Mouse (Mus musculus): ENCODE measurements around the gene Ell. TPM values are rescaled to one million over a fixed set of nuclear protein-coding genes. Genes with fewer than 3 reads are reported as not detected.

The Ell gene
- polyA plus RNA-seq, 1 experiment = 16.1 TPM

GRCm38 (mm10) chr8:70593961-70594609, 54.8 kb downstream of the Ell start, which contains the start of gene Isyna1:
Gene Isyna1 (plus strand): TSS chr8:70594373.
- Histone ChIP-seq H3K27ac (ENCODE audit: insufficient read depth, low read length) (0 out of 2 replicates have a peak within 1 kb of the TSS, but pooled peaks have one; percentile 4), H3K4me1 (ENCODE audit: control insufficient read depth, insufficient read depth, low read length) (no peaks in the 10 kb centered on the region), H3K4me3 (ENCODE audit: insufficient read depth, low read length) (peak within 1 kb of the TSS; percentile 35)
- TF ChIP-seq POLR2A (IDR thresholded peaks at IDR 0.05; ENCODE audit: low read depth, low read length) (peak; percentile 90), CTCF (IDR thresholded peaks at IDR 0.05; ENCODE audit: borderline replicate concordance, insufficient read depth, low read length) (no peak)

- Histone ChIP-seq H3K27ac (ENCODE audit: insufficient read depth, low read length) (no peak overlapping the region), H3K4me3 (ENCODE audit: insufficient read depth, low read length) (peak overlapping the region; percentile 35), H3K4me1 (ENCODE audit: control insufficient read depth, insufficient read depth, low read length) (no peaks in the 10 kb centered on the region)
- TF ChIP-seq POLR2A (IDR thresholded peaks at IDR 0.05; ENCODE audit: low read depth, low read length) = no peak
These were observed 55.6 kb downstream of the Ell start for GRCm38 (mm10) chr8:70594621-70595564.

GRCm38 (mm10) chr8:70595811-70596210, 56.6 kb downstream of the Ell start:
- peaks cover 3% of the 10 kb centered on the region; the same call in 1 of the 2 replicates for H3K4me1 ChIP-seq (ENCODE audit: control insufficient read depth, insufficient read depth, low read length)
- no peak overlapping the region for H3K27ac ChIP-seq (ENCODE audit: insufficient read depth, low read length)
- no peak for TF ChIP-seq POLR2A (IDR thresholded peaks at IDR 0.05; ENCODE audit: low read depth, low read length)
- TF ChIP-seq CTCF (IDR thresholded peaks at IDR 0.05; ENCODE audit: borderline replicate concordance, insufficient read depth, low read length) = no peak
- H3K4me3 ChIP-seq (ENCODE audit: insufficient read depth, low read length) = no peak overlapping the region

- Histone ChIP-seq H3K4me1 (ENCODE audit: control insufficient read depth, insufficient read depth, low read length) (peaks cover 5% of the 10 kb centered on the region; the same call in 1 of the 2 replicates), H3K4me3 (ENCODE audit: insufficient read depth, low read length) (no peak overlapping the region), H3K27ac (ENCODE audit: insufficient read depth, low read length) (no peak overlapping the region)
- TF ChIP-seq CTCF (IDR thresholded peaks at IDR 0.05; ENCODE audit: borderline replicate concordance, insufficient read depth, low read length) (no peak), POLR2A (IDR thresholded peaks at IDR 0.05; ENCODE audit: low read depth, low read length) (no peak)
These were observed 57.0 kb downstream of the Ell start for GRCm38 (mm10) chr8:70596216-70596615.

- TF ChIP-seq POLR2A (IDR thresholded peaks at IDR 0.05; ENCODE audit: low read depth, low read length) = no peak
- TF ChIP-seq CTCF (IDR thresholded peaks at IDR 0.05; ENCODE audit: borderline replicate concordance, insufficient read depth, low read length) = no peak
- Histone ChIP-seq H3K27ac (ENCODE audit: insufficient read depth, low read length) (no peak overlapping the region), H3K4me1 (ENCODE audit: control insufficient read depth, insufficient read depth, low read length) (peaks cover 5% of the 10 kb centered on the region; the same call in 1 of the 2 replicates), H3K4me3 (ENCODE audit: insufficient read depth, low read length) (no peak overlapping the region)
These were observed 57.6 kb downstream of the Ell start for GRCm38 (mm10) chr8:70596775-70597416.

GRCm38 (mm10) chr8:70597417-70598272, 58.4 kb downstream of the Ell start:
- no peak overlapping the region for H3K4me3 ChIP-seq (ENCODE audit: insufficient read depth, low read length)
- peaks cover 5% of the 10 kb centered on the region; the same call in 1 of the 2 replicates for H3K4me1 ChIP-seq (ENCODE audit: control insufficient read depth, insufficient read depth, low read length)
- no peak overlapping the region for H3K27ac ChIP-seq (ENCODE audit: insufficient read depth, low read length)
- TF ChIP-seq CTCF (IDR thresholded peaks at IDR 0.05; ENCODE audit: borderline replicate concordance, insufficient read depth, low read length) (no peak), POLR2A (IDR thresholded peaks at IDR 0.05; ENCODE audit: low read depth, low read length) (no peak)

- Histone ChIP-seq H3K27ac (ENCODE audit: insufficient read depth, low read length) (no peak overlapping the region), H3K4me3 (ENCODE audit: insufficient read depth, low read length) (no peak overlapping the region), H3K4me1 (ENCODE audit: control insufficient read depth, insufficient read depth, low read length) (peaks cover 5% of the 10 kb centered on the region; the same call in 1 of the 2 replicates)
- TF ChIP-seq CTCF (IDR thresholded peaks at IDR 0.05; ENCODE audit: borderline replicate concordance, insufficient read depth, low read length) = peak; percentile 76; the same call in 1 of the 2 replicates
- no peak for TF ChIP-seq POLR2A (IDR thresholded peaks at IDR 0.05; ENCODE audit: low read depth, low read length)
These were observed 59.0 kb downstream of the Ell start for GRCm38 (mm10) chr8:70598283-70598682.

- Histone ChIP-seq H3K4me1 (ENCODE audit: control insufficient read depth, insufficient read depth, low read length) (peaks cover 5% of the 10 kb centered on the region; the same call in 1 of the 2 replicates), H3K4me3 (ENCODE audit: insufficient read depth, low read length) (no peak overlapping the region), H3K27ac (ENCODE audit: insufficient read depth, low read length) (no peak overlapping the region)
- TF ChIP-seq CTCF (IDR thresholded peaks at IDR 0.05; ENCODE audit: borderline replicate concordance, insufficient read depth, low read length) (no peak), POLR2A (IDR thresholded peaks at IDR 0.05; ENCODE audit: low read depth, low read length) (no peak)
These were observed 59.5 kb downstream of the Ell start for GRCm38 (mm10) chr8:70598722-70599121.

All from embryonic fibroblast, embryonic 13.5 days (primary cell).